Mouse (Mus musculus): Measurements from ENCODE around the gene Rbmx2. TPM values are rescaled to one million over a fixed set of nuclear protein-coding genes. Genes with fewer than 3 reads are reported as not detected.

The Rbmx2 gene
- total RNA-seq (2014; rRNA removed; ENCODE audit: low replicate concordance): 5.1 and 9.7 TPM in 2 replicates
- 9.9 and 10.8 TPM in 2 replicates for polyA plus RNA-seq (2015; fragmentation: Nextera tagmentation; extraction: Ambion mirVana)

GRCm38 (mm10) chrX:48694864-48695371, at the start of gene Rbmx2:
Rbmx2 (plus strand) TSS chrX:48695004.
- no peak within 1 kb of the TSS for H3K27ac ChIP-seq (ENCODE audit: low read depth)
- no peaks in the 10 kb centered on the region for H3K4me1 ChIP-seq (ENCODE audit: control insufficient read depth, insufficient read depth)
- WGBS: 13% methylated on average over 42 of the region's 42 CpGs
- H3K9me3 ChIP-seq (replicated peaks; ENCODE audit: control insufficient read depth, low read length): no peaks in the 10 kb centered on the region
- ATAC-seq (ENCODE audit: insufficient read depth, low read depth) (peak; percentile 98), DNase-seq (ENCODE audit: low spot score) (peak; percentile 83)
- TF ChIP-seq CTCF (IDR thresholded peaks at IDR 0.05; ENCODE audit: low read depth) (no peak), EP300 (IDR thresholded peaks at IDR 0.05; ENCODE audit: low read depth) (no peak)
- no peaks in the 10 kb centered on the region for H3K27me3 ChIP-seq (ENCODE audit: control insufficient read depth, insufficient read depth, low read length)
- H3K4me2 ChIP-seq (ENCODE audit: low read depth, low read length): peak within 1 kb of the TSS; percentile 66
- H3K9ac ChIP-seq (replicated peaks; ENCODE audit: low read depth, low read length): peak within 1 kb of the TSS; percentile 62
- H3K36me3 ChIP-seq (replicated peaks; ENCODE audit: control insufficient read depth, insufficient read depth, low read length): no peaks in the 10 kb centered on the region
- peak within 1 kb of the TSS; percentile 72 for H3K4me3 ChIP-seq (ENCODE audit: low read depth, low read length)

- no peaks in the 10 kb centered on the region for H3K27me3 ChIP-seq (ENCODE audit: control insufficient read depth, insufficient read depth, low read length)
- no peak for ATAC-seq (ENCODE audit: insufficient read depth, low read depth)
- no peaks in the 10 kb centered on the region for H3K9me3 ChIP-seq (replicated peaks; ENCODE audit: control insufficient read depth, low read length)
- H3K4me2 ChIP-seq (ENCODE audit: low read depth, low read length): no peak overlapping the region
- H3K4me3 ChIP-seq (ENCODE audit: low read depth, low read length): no peak overlapping the region
- WGBS: 43% methylated on average over 6 of the region's 6 CpGs
- no peak overlapping the region for H3K27ac ChIP-seq (ENCODE audit: low read depth)
- no peaks in the 10 kb centered on the region for H3K36me3 ChIP-seq (replicated peaks; ENCODE audit: control insufficient read depth, insufficient read depth, low read length)
- DNase-seq (ENCODE audit: low spot score): no peak
- no peak for TF ChIP-seq CTCF (IDR thresholded peaks at IDR 0.05; ENCODE audit: low read depth)
- TF ChIP-seq EP300 (IDR thresholded peaks at IDR 0.05; ENCODE audit: low read depth): no peak
- H3K4me1 ChIP-seq (ENCODE audit: control insufficient read depth, insufficient read depth): no peaks in the 10 kb centered on the region
- H3K9ac ChIP-seq (replicated peaks; ENCODE audit: low read depth, low read length): no peak overlapping the region
Observed at GRCm38 (mm10) chrX:48666807-48667206, 28.0 kb upstream of the Rbmx2 start.

GRCm38 (mm10) chrX:48669588-48669987, 25.2 kb upstream of the Rbmx2 start:
- no peak overlapping the region for H3K9ac ChIP-seq (replicated peaks; ENCODE audit: low read depth, low read length)
- no peaks in the 10 kb centered on the region for H3K4me1 ChIP-seq (ENCODE audit: control insufficient read depth, insufficient read depth)
- no peaks in the 10 kb centered on the region for H3K27me3 ChIP-seq (ENCODE audit: control insufficient read depth, insufficient read depth, low read length)
- ATAC-seq (ENCODE audit: insufficient read depth, low read depth): no peak
- 48% methylated on average over 3 of the region's 3 CpGs for WGBS
- TF ChIP-seq CTCF (IDR thresholded peaks at IDR 0.05; ENCODE audit: low read depth) (no peak), EP300 (IDR thresholded peaks at IDR 0.05; ENCODE audit: low read depth) (no peak)
- no peak overlapping the region for H3K4me3 ChIP-seq (ENCODE audit: low read depth, low read length)
- DNase-seq (ENCODE audit: low spot score): no peak
- no peak overlapping the region for H3K4me2 ChIP-seq (ENCODE audit: low read depth, low read length)
- no peak overlapping the region for H3K27ac ChIP-seq (ENCODE audit: low read depth)
- no peaks in the 10 kb centered on the region for H3K9me3 ChIP-seq (replicated peaks; ENCODE audit: control insufficient read depth, low read length)
- no peaks in the 10 kb centered on the region for H3K36me3 ChIP-seq (replicated peaks; ENCODE audit: control insufficient read depth, insufficient read depth, low read length)

GRCm38 (mm10) chrX:48671714-48672113, 23.1 kb upstream of the Rbmx2 start:
- Histone ChIP-seq H3K36me3 (replicated peaks; ENCODE audit: control insufficient read depth, insufficient read depth, low read length) (no peaks in the 10 kb centered on the region), H3K9me3 (replicated peaks; ENCODE audit: control insufficient read depth, low read length) (no peaks in the 10 kb centered on the region), H3K4me3 (ENCODE audit: low read depth, low read length) (no peak overlapping the region), H3K4me2 (ENCODE audit: low read depth, low read length) (no peak overlapping the region), H3K9ac (replicated peaks; ENCODE audit: low read depth, low read length) (no peak overlapping the region), H3K27me3 (ENCODE audit: control insufficient read depth, insufficient read depth, low read length) (no peaks in the 10 kb centered on the region), H3K27ac (ENCODE audit: low read depth) (no peak overlapping the region), H3K4me1 (ENCODE audit: control insufficient read depth, insufficient read depth) (no peaks in the 10 kb centered on the region)
- no peak for ATAC-seq (ENCODE audit: insufficient read depth, low read depth)
- WGBS: 43% methylated on average over 3 of the region's 3 CpGs
- DNase-seq (ENCODE audit: low spot score): no peak
- no peak for TF ChIP-seq EP300 (IDR thresholded peaks at IDR 0.05; ENCODE audit: low read depth)
- no peak for TF ChIP-seq CTCF (IDR thresholded peaks at IDR 0.05; ENCODE audit: low read depth)

GRCm38 (mm10) chrX:48674171-48674570, 20.6 kb upstream of the Rbmx2 start, which contains the start of gene Gpr119:
Gpr119 (minus strand) TSS chrX:48674478.
- no peak for ATAC-seq (ENCODE audit: insufficient read depth, low read depth)
- 37% methylated on average over 4 of the region's 4 CpGs for WGBS
- no peak within 1 kb of the TSS for H3K4me2 ChIP-seq (ENCODE audit: low read depth, low read length)
- no peak within 1 kb of the TSS for H3K27ac ChIP-seq (ENCODE audit: low read depth)
- H3K9ac ChIP-seq (replicated peaks; ENCODE audit: low read depth, low read length): no peak within 1 kb of the TSS
- DNase-seq (ENCODE audit: low spot score): no peak
- H3K27me3 ChIP-seq (ENCODE audit: control insufficient read depth, insufficient read depth, low read length): no peaks in the 10 kb centered on the region
- H3K9me3 ChIP-seq (replicated peaks; ENCODE audit: control insufficient read depth, low read length): no peaks in the 10 kb centered on the region
- no peak within 1 kb of the TSS for H3K4me3 ChIP-seq (ENCODE audit: low read depth, low read length)
- no peaks in the 10 kb centered on the region for H3K4me1 ChIP-seq (ENCODE audit: control insufficient read depth, insufficient read depth)
- TF ChIP-seq EP300 (IDR thresholded peaks at IDR 0.05; ENCODE audit: low read depth) (no peak), CTCF (IDR thresholded peaks at IDR 0.05; ENCODE audit: low read depth) (no peak)
- H3K36me3 ChIP-seq (replicated peaks; ENCODE audit: control insufficient read depth, insufficient read depth, low read length): no peaks in the 10 kb centered on the region

- Histone ChIP-seq H3K27ac (ENCODE audit: low read depth) (no peak overlapping the region), H3K4me2 (ENCODE audit: low read depth, low read length) (no peak overlapping the region), H3K9me3 (replicated peaks; ENCODE audit: control insufficient read depth, low read length) (no peaks in the 10 kb centered on the region), H3K36me3 (replicated peaks; ENCODE audit: control insufficient read depth, insufficient read depth, low read length) (no peaks in the 10 kb centered on the region), H3K9ac (replicated peaks; ENCODE audit: low read depth, low read length) (no peak overlapping the region), H3K4me1 (ENCODE audit: control insufficient read depth, insufficient read depth) (no peaks in the 10 kb centered on the region), H3K4me3 (ENCODE audit: low read depth, low read length) (no peak overlapping the region), H3K27me3 (ENCODE audit: control insufficient read depth, insufficient read depth, low read length) (no peaks in the 10 kb centered on the region)
- DNase-seq (ENCODE audit: low spot score): peak; percentile 18
- ATAC-seq (ENCODE audit: insufficient read depth, low read depth): no peak
- TF ChIP-seq EP300 (IDR thresholded peaks at IDR 0.05; ENCODE audit: low read depth) (no peak), CTCF (IDR thresholded peaks at IDR 0.05; ENCODE audit: low read depth) (peak; percentile 53)
- WGBS: 17% methylated on average over 3 of the region's 3 CpGs
Observed at GRCm38 (mm10) chrX:48683451-48683850, 11.4 kb upstream of the Rbmx2 start.
